9 mouse cellular contexts compared by ENCODE assay signal in genomic region chr1:51747494-51747893, GRCm38 (mm10).
A peak's percentile ranks its signal among the peaks of the same experiment; 100 is the strongest.
DNase-seq lines count a peak whose midpoint lies in the region; ATAC-seq lines count a peak whose summit lies in the region.
"Had no signal": no experiment of that assay in that cellular context is flagged by ENCODE, and none has a peak within 500 bp of the region (broad histone marks: within the 10 kb centered on the region; RNA-seq: fewer than 3 reads in every experiment).

No protein-coding gene starts in this region.

- no peak overlapping the region for H3K9ac ChIP-seq in midbrain, embryonic 13.5 days (replicated peaks)

- no peak overlapping the region for H3K4me3 ChIP-seq in midbrain, embryonic 10.5 days
- no peak overlapping the region for H3K4me3 ChIP-seq in midbrain, embryonic 13.5 days (replicated peaks)
- H3K4me3 ChIP-seq: megakaryocyte, embryonic 14.5 days had no signal

- 37% methylated on average over 12 of the region's 12 CpGs for WGBS in midbrain, embryonic 10.5 days
- 26% methylated on average over 12 of the region's 12 CpGs for WGBS in midbrain, embryonic 13.5 days
- WGBS in large intestine, adult 2 months, result 13% methylated on average over 12 of the region's 12 CpGs

- H3K4me2 ChIP-seq in midbrain, embryonic 13.5 days (replicated peaks), result no peak overlapping the region

- H3K27ac ChIP-seq in midbrain, embryonic 10.5 days (replicated peaks), result no peak overlapping the region
- no peak overlapping the region for H3K27ac ChIP-seq in midbrain, embryonic 13.5 days

- H3K27me3 ChIP-seq in midbrain, embryonic 10.5 days (ENCODE audit: low read depth, poor library complexity, severe bottlenecking), result no peaks in the 10 kb centered on the region
- no peaks in the 10 kb centered on the region for H3K27me3 ChIP-seq in midbrain, embryonic 13.5 days

- DNase-seq in midbrain, embryonic 10.5 days (ENCODE audit: low spot score), result peak; percentile 31
- DNase-seq in adrenal gland, postnatal 36 days, result peak; percentile 65 to 73
- peak; percentile 96 for DNase-seq in heart, adult 11 months
- DNase-seq in large intestine, adult 2 months (ENCODE audit: low read depth, low spot score), result peak; percentile 19
- DNase-seq in right cerebral cortex, postnatal 14 days, result peak; percentile 22
- no peak for DNase-seq in thymus, adult 18-20 months
- no peak for DNase-seq in thymus, postnatal 10 days (ENCODE audit: low spot score in 2 of 2)

- H3K4me1 ChIP-seq in midbrain, embryonic 10.5 days, result peaks cover 21% of the 10 kb centered on the region
- peaks cover 13% of the 10 kb centered on the region for H3K4me1 ChIP-seq in midbrain, embryonic 13.5 days (replicated peaks)
- H3K4me1 ChIP-seq: megakaryocyte, embryonic 14.5 days had no signal

- peaks cover 40% of the 10 kb centered on the region for H3K36me3 ChIP-seq in midbrain, embryonic 10.5 days
- H3K36me3 ChIP-seq in midbrain, embryonic 13.5 days, result peaks cover 20% of the 10 kb centered on the region

- H3K9me3 ChIP-seq in midbrain, embryonic 10.5 days (replicated peaks), result no peaks in the 10 kb centered on the region
- H3K9me3 ChIP-seq in midbrain, embryonic 13.5 days, result no peaks in the 10 kb centered on the region
- H3K9me3 ChIP-seq: megakaryocyte, embryonic 14.5 days had no signal

- ATAC-seq in midbrain, embryonic 13.5 days, result no peak

Comparison
In these comparisons a context has a peak if more than half of its experiments do, and no peak if none do; other contexts are left out.
1. DNase-seq: peak in midbrain, embryonic 10.5 days (single experiment), adrenal gland, postnatal 36 days (2 of 2), heart, adult 11 months (single experiment), large intestine, adult 2 months (single experiment) and right cerebral cortex, postnatal 14 days (single experiment); none in thymus, adult 18-20 months (0 of 2) and thymus, postnatal 10 days (0 of 2).